Mouse (Mus musculus) heart, postnatal 0 days (tissue): ENCODE data around the gene Pip5kl1. TPM values are rescaled to one million over a fixed set of nuclear protein-coding genes. Genes with fewer than 3 reads are reported as not detected.
A peak's percentile ranks its signal among the peaks of the same experiment; 100 is the strongest.

Source experiments
- ATAC-seq: fragments of 200-750 bp; cut with Nextera tagmentation; 2 replicates; pipeline ENCODE4 v1.8.0; 2017; ENCODE audit warnings: low read depth, moderate number of reproducible peaks, moderate library complexity; ENCODE audit not compliant: insufficient read depth
- DNase-seq: peaks from one replicate; pipeline ENCODE4 v3.0.0-alpha.2; 2016; ENCODE audit warnings: low spot score
- H3K27ac ChIP-seq: fragments of 300-500 bp; sonication (generic); 2 replicates; pipeline ENCODE4 v1.5.1; 2014; ENCODE audit warnings: low read depth, mild to moderate bottlenecking
- H3K27me3 ChIP-seq: fragments of 300-500 bp; sonication (generic); 2 replicates; pipeline ENCODE4 v1.6.1; 2014; ENCODE audit warnings: low read length, mixed read lengths; ENCODE audit not compliant: control insufficient read depth, insufficient read depth
- H3K36me3 ChIP-seq: fragments of 300-500 bp; sonication (generic); replicated peaks from 2 replicates; pipeline ENCODE4 v1.6.1; 2014; ENCODE audit warnings: low read length, mixed read lengths; ENCODE audit not compliant: control insufficient read depth, insufficient read depth
- H3K4me1 ChIP-seq: fragments of 300-500 bp; sonication (generic); 2 replicates; pipeline ENCODE4 v1.6.1; 2014; ENCODE audit warnings: antibody characterized with exemption; ENCODE audit not compliant: control insufficient read depth, insufficient read depth
- H3K4me2 ChIP-seq: fragments of 300-500 bp; sonication (generic); 2 replicates; pipeline ENCODE4 v1.6.1; 2014; ENCODE audit warnings: low read depth, mild to moderate bottlenecking, low read length, moderate library complexity
- H3K4me3 ChIP-seq: fragments of 300-500 bp; sonication (generic); 2 replicates; pipeline ENCODE4 v1.5.1; 2014; ENCODE audit warnings: low read depth, low read length
- H3K9ac ChIP-seq: fragments of 300-500 bp; sonication (generic); replicated peaks from 2 replicates; pipeline ENCODE4 v1.6.1; 2014; ENCODE audit warnings: low read depth, low read length, mixed read lengths
- H3K9me3 ChIP-seq: fragments of 300-500 bp; sonication (generic); replicated peaks from 2 replicates; pipeline ENCODE4 v1.6.1; 2016; ENCODE audit warnings: low read length; ENCODE audit not compliant: control insufficient read depth
- CTCF ChIP-seq: IDR thresholded peaks from 2 replicates; pipeline ENCODE4 v1.5.1; 2016; ENCODE audit warnings: antibody characterized with exemption, control low read depth, low read depth
- EP300 ChIP-seq: IDR thresholded peaks from 2 replicates; pipeline ENCODE4 v1.6.1; 2016; ENCODE audit warnings: antibody characterized with exemption, low read depth
- WGBS: fragments of 180-500 bp; shearing (Covaris S2); extraction: QIAGEN DNeasy Blood & Tissue Kit; methylation state at CpG from one replicate; pipeline ENCODE4 v1.1.7; 2014; 5-methylcytosine and 5-hydroxymethylcytosine counted together
- polyA plus RNA-seq: library from polyadenylated mRNA; unstranded; fragments of >200 nt; fragmentation: Nextera tagmentation; extraction: Ambion mirVana; gene quantifications from 2 replicates; pipeline ENCODE4 v1.2.1, GENCODE M21; 2015
- total RNA-seq: library from RNA; depleted of rRNA; stranded (reverse); fragments of >200 nt; gene quantifications from 2 replicates; pipeline ENCODE4 v1.2.3, GENCODE M21; 2014; ENCODE audit warnings: low replicate concordance

The Pip5kl1 gene
- total and polyA plus RNA-seq, 2 experiments from 2014 or later: not detected

GRCm38 (mm10) chr2:32581450-32582095 is 7.0 kb downstream of the Pip5kl1 start:
- Histone ChIP-seq H3K9me3 (no peaks in the 10 kb centered on the region), H3K4me2 (peak overlapping the region; percentile 24; the same call in 1 of the 2 replicates), H3K9ac (no peak overlapping the region), H3K4me3 (no peak overlapping the region), H3K36me3 (no peaks in the 10 kb centered on the region), H3K4me1 (peaks cover 2% of the 10 kb centered on the region; the same call in 1 of the 2 replicates), H3K27ac (no peak overlapping the region), H3K27me3 (peaks cover 11% of the 10 kb centered on the region; the same call in 1 of the 2 replicates)
- 44% methylated on average over 19 of the region's 19 CpGs for WGBS
- TF ChIP-seq EP300: no peak
- no peak; the same call in 1 of the 2 replicates for TF ChIP-seq CTCF
- DNase-seq (no peak), ATAC-seq (no peak)

GRCm38 (mm10) chr2:32582830-32583799 is 8.5 kb downstream of the Pip5kl1 start:
- no peaks in the 10 kb centered on the region for H3K36me3 ChIP-seq
- H3K9ac ChIP-seq: no peak overlapping the region
- peak overlapping the region; percentile 45 for H3K4me2 ChIP-seq
- 13% methylated on average over 37 of the region's 37 CpGs for WGBS
- peaks cover 11% of the 10 kb centered on the region; the same call in 1 of the 2 replicates for H3K27me3 ChIP-seq
- H3K4me3 ChIP-seq: peak overlapping the region; percentile 5; the same call in 1 of the 2 replicates
- no peak overlapping the region for H3K27ac ChIP-seq
- TF ChIP-seq EP300 (no peak), CTCF (peak; percentile 96)
- H3K4me1 ChIP-seq: peaks cover 6% of the 10 kb centered on the region
- DNase-seq: peak; percentile 92
- no peaks in the 10 kb centered on the region for H3K9me3 ChIP-seq
- ATAC-seq: peak; percentile 67

- no peak overlapping the region for H3K27ac ChIP-seq
- no peak overlapping the region for H3K4me2 ChIP-seq
- H3K9ac ChIP-seq: no peak overlapping the region
- TF ChIP-seq EP300: no peak
- no peak for TF ChIP-seq CTCF
- H3K4me1 ChIP-seq: peaks cover 25% of the 10 kb centered on the region
- WGBS: 85% methylated on average over 7 of the region's 7 CpGs
- H3K4me3 ChIP-seq: no peak overlapping the region
- DNase-seq (no peak), ATAC-seq (no peak)
- H3K36me3 ChIP-seq: 0 out of 2 replicates have a peak, but pooled peaks cover 8% of the 10 kb centered on the region
- H3K9me3 ChIP-seq: no peaks in the 10 kb centered on the region
- peaks cover 1% of the 10 kb centered on the region; the same call in 1 of the 2 replicates for H3K27me3 ChIP-seq
Measured at GRCm38 (mm10) chr2:32585149-32585714, 10.6 kb downstream of the Pip5kl1 start.

GRCm38 (mm10) chr2:32586871-32587351 is 12.3 kb downstream of the Pip5kl1 start, which contains the start of gene St6galnac4:
St6galnac4 (plus strand) TSS chr2:32587095.
- DNase-seq (peak; percentile 92), ATAC-seq (peak; percentile 84)
- peak within 1 kb of the TSS; percentile 66 for H3K9ac ChIP-seq
- H3K27me3 ChIP-seq: no peaks in the 10 kb centered on the region
- peaks cover 25% of the 10 kb centered on the region for H3K4me1 ChIP-seq
- H3K4me2 ChIP-seq: peak within 1 kb of the TSS; percentile 75
- H3K9me3 ChIP-seq: no peaks in the 10 kb centered on the region
- peak; percentile 40 for TF ChIP-seq CTCF
- no peak for TF ChIP-seq EP300
- WGBS: 1% methylated on average over 38 of the region's 38 CpGs
- H3K27ac ChIP-seq: peak within 1 kb of the TSS; percentile 87
- 0 out of 2 replicates have a peak, but pooled peaks cover 15% of the 10 kb centered on the region for H3K36me3 ChIP-seq
- H3K4me3 ChIP-seq: peak within 1 kb of the TSS; percentile 64

GRCm38 (mm10) chr2:32587731-32588321 is 13.2 kb downstream of the Pip5kl1 start:
- H3K9ac ChIP-seq: peak overlapping the region; percentile 66
- DNase-seq: peak; percentile 71
- H3K27me3 ChIP-seq: no peaks in the 10 kb centered on the region
- peak; percentile 25 for ATAC-seq
- no peaks in the 10 kb centered on the region for H3K9me3 ChIP-seq
- 6% methylated on average over 9 of the region's 9 CpGs for WGBS
- peak overlapping the region; percentile 75 for H3K4me2 ChIP-seq
- TF ChIP-seq EP300 (no peak), CTCF (no peak)
- H3K4me1 ChIP-seq: peaks cover 25% of the 10 kb centered on the region
- H3K36me3 ChIP-seq: 0 out of 2 replicates have a peak, but pooled peaks cover 18% of the 10 kb centered on the region
- peak overlapping the region; percentile 64 for H3K4me3 ChIP-seq
- peak overlapping the region; percentile 87 for H3K27ac ChIP-seq
